Mouse (Mus musculus) kidney, postnatal 36 days (tissue): Measurements from ENCODE around the gene Vmn2r114.
"Not testable (repeated sequence)": the region's sequence is repeated elsewhere in the genome, so short reads cannot be mapped to it uniquely, and the experiment has no call there.

ENCODE experiments used
- DNase-seq, 2 experiments: peaks; one replicate each; pipeline ENCODE4 v3.0.0; 2021 to 2022; ENCODE audit warnings: mixed read lengths in 2 of 2

Vmn2r114 gene

GRCm38 (mm10) chr17:23312437-23312836 lies at the start of gene Vmn2r114:
TSS of gene Vmn2r114 (minus strand) at chr17:23312537.
- not testable (repeated sequence) for DNase-seq

- no peak for DNase-seq
Measured at GRCm38 (mm10) chr17:23351644-23352043, 39.3 kb upstream of the Vmn2r114 start.

- not testable (repeated sequence) for DNase-seq
Measured at GRCm38 (mm10) chr17:23343441-23343840, 31.1 kb upstream of the Vmn2r114 start, which contains the start of gene Vmn2r115. TSS of gene Vmn2r115 (plus strand) at chr17:23343741.

- no peak for DNase-seq
Measured at GRCm38 (mm10) chr17:23330657-23331056, 18.3 kb upstream of the Vmn2r114 start.
